Mouse (Mus musculus) layer of hippocampus, postnatal 36 days (tissue): ENCODE data around the gene Sorbs2. TPM values are rescaled to one million over a fixed set of nuclear protein-coding genes. Genes with fewer than 3 reads are reported as not detected.

Experiments
- DNase-seq, 2 experiments: peaks; one replicate each; pipeline ENCODE4 v3.0.0; 2022
- total RNA-seq, 2 experiments: library from RNA; stranded (reverse); gene quantifications; 2 replicates each; pipeline ENCODE4 v1.2.3; 2021

Sorbs2 gene
- total RNA-seq, 2 experiments from 2014 or later, result 176 to 197 TPM

DNA sequence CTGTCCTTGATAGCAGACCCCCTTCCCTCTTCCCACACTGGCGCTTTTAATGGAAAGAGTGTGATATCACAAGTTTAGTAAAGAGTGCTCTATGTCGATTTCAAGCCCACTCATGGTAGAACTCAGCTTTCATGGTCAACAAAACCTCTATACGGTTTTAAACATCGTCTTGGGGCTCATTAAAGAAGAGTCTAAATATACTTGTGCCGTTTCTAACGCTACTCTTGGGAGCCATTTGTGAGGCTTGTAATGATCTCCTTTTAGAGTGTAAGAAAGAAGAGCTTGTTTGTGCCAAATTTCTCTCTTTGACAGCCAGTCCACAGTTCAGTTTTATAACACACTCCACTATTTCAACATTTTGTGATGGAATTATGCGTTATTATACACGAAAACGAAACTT is 253.0 kb downstream of the Sorbs2 start:
- DNase-seq, result no peak

DNA sequence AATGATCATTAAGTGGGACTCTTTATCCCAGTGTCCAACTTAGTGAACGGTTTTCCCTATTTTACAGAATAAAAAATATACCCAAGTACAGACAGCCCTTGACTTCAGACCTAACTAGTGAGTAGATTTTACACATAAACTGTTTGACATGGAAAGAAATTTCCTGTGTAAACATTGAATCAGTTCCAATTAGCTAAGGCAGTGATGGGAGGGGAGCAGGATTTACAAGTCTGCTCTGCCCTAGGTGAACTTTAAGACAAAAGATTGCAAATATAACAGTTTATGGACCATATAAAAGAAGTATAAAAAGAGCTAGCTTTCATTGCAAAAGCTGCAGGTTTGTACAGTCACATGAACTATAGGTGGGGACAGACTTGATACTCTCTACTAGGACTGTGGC is 253.5 kb downstream of the Sorbs2 start:
- DNase-seq, result no peak

DNA sequence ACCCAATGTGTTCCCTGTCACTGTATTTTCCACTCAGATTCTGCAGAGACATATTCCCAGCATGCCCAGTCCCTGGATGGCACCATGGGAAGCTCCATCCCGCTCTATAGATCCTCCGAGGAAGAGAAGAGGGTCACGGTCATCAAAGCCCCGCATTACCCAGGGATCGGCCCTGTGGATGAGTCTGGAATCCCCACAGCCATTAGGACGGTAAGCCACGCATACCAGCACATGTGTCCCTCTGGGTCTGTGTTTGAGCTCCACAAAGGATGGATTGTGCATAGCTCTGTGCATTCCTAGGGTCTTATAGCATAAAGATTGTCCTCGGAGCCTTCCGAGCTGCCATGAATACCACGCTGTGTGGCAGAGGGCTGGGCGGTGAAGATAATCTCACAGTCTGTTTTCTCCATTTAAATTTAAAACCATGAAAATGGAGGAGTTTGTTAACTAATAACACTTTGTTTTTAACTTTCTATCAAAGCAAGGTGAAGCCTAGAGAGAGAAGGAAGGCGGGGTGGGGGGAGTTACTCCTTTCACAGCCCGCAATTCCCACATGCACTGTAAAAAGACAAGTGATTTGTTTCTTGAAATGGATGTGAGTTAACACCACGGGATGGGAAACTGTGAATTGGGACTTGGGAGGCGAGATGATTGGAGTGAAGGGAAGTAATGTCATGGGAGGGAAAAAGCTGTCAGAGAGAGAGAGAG is 255.5 kb downstream of the Sorbs2 start:
- no peak for DNase-seq

DNA sequence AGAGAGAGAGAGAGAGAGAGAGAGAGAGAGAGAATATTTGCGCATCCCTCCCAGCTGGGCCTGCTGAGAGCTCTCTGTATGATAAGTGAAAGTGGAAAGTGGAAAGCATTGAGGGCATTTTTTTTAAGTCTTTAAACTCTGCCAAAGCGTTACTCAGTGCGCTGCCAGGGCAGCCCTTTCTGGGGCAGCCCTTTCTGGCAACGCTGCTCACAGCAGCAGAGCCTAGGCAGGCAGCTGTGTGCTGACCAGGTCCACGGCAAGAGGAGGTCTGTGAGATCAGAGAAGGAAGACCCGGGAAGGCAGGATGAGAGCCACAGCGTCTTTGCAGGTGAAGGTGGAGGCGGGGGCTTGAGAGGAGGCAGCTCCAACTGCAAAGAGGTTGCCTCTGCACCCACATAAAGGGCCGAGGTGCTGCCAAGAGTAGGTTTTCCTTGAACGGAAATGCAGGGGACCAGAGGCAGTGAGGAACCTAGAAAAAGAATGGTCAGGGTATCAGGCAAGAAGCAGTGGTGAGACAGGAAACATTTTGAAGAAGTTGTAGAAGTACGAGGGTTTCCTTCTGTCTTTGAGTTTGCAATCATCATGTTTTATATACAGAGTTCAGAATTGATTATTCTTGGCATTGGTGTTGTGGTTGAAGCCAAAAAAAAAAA is 256.2 kb downstream of the Sorbs2 start:
- no peak for DNase-seq

DNA sequence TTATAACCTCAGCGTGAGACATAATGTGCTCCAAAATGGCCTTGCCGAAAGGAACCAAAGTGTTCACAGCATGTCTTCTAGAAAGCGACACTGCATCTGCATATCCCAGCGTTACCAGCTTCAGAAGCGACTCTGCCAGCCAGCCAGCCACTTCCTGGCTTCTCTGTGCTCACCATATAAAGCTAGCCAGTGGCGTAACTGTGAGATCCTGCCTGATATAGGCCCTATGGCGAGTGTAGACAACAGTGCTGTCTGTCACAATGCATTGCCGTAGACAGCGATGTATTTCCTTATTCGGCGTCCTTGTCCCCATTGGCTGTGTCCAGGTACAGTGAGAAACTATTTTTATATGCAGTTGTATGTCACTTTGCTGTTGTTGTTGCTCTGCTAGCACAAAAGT is 258.6 kb downstream of the Sorbs2 start:
- no peak for DNase-seq

DNA sequence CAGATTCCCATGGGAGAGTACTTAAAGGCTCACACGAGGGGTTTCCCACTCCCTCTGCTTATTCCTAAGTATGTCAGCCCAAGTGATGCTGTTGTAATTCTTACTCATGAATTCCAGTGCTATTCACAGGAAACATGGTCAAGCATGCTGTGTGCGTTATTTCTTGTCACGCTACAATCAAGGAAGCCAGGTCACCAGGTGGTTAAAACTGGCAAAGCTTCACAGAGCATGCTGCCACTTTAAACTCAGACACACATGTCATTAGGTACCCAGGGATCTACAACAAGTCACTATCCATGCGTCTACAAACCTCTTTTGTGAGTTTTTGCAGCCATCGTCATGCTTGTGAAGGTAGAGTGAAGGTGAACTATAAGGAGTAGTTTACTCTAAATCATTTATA is 267.3 kb downstream of the Sorbs2 start:
- no peak for DNase-seq

DNA sequence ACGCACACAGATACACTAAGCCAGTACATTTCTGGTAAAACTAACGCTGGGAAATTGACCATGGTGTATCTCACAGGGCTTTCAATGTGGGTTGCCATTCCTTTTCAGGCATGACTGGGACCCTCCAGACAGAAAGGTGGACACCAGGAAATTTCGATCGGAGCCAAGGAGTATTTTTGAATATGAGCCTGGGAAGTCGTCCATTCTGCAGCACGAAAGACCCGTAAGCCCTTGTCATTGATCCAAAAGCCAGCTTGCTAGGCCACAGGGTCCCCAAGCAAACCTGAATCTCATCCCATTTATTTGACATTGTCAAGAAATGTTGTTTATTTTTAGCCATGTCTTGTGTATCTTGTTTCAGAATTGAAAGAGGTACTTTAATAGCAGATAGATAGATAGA is 267.9 kb downstream of the Sorbs2 start:
- DNase-seq, result no peak

DNA sequence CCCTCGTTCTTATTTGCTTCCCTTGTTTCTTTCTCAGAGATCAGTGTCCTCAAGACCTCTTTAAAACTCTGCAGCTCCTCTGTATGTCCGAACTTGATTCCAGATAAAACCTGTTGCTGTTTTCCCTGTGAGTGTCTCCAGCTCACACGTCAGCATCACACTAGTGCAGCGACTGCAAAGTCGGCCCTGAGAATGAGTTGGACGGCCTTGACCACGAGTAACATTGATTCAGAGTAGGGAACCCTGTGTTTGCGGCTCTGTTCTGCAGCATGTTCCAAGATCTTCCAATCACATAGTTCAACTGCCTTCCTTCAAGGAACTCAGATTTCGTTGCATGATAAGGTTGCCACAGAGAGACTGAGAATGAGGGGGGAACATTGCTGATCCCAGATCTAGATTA is 268.8 kb downstream of the Sorbs2 start:
- no peak for DNase-seq

DNA sequence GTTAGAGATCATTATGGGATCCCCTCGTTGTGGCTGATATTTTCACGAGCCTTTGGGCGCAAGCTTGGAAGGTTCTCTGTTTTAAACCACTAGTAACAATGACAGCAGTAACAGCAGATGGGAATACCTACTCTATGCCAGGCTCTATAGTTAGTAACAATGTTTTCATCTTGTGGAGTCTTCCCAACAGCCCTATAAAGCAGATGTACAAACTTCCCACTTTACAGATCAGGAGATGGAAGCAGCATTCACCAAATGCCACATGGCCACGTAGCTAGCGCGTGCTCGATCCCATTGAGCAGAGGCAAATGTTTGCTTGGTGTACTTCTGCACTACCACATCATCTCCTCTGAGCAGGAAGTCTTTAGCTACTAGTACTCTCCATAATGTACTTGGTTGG is 269.4 kb downstream of the Sorbs2 start:
- no peak for DNase-seq

DNA sequence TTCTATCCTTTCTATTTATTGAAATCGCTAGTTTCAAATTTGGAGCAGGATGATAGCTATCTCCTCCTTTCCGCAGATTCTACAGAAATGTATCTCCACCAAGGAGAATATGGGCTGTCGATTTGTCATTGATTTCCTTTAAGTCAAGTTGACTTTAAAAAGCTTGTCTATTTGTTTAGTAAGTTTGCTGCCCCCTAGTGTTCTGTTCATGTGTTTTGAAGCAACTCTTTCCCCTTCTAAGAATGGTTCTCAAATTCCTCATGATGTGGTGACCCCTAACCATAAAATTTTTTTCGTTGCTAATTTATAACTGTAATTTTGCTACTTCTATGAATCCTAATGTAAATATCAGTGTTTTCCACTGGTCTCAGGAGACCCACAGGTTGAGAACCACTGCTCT is 273.0 kb downstream of the Sorbs2 start:
- DNase-seq, result no peak

DNA sequence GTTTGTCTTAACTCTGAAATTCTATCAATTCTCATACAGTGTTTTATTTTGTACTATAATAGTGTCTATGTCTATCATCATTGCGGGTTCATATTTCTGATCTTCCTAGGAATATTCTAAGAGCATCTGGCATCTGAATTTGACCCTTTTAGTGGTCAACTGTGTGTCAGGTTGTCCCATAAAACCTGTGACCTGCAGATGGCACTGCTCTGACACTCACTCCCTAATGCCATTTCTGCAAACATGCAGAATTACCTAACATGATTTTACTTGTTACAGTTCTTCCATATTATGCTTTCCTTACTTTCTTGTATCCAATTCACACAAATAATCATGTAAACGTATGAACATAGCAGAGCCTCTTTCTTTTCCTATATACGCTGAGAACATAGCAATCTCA is 281.0 kb downstream of the Sorbs2 start:
- no peak for DNase-seq

DNA sequence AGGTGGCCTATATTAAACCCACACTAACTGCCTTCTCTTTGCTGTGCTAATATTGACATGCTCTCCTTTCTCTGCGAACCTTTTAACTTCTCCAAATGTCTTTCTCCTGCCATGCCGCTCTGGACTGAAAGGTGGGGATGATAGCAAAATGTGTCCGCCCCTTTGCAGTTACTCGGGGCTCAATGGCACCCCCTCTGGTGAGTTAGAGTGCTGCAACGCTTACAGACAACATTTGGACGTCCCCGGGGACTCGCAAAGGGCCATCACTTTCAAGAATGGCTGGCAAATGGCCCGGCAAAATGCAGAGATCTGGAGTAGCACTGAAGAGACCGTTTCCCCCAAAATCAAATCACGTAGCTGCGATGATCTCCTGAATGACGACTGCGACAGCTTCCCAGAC is 287.3 kb downstream of the Sorbs2 start:
- no peak for DNase-seq

DNA sequence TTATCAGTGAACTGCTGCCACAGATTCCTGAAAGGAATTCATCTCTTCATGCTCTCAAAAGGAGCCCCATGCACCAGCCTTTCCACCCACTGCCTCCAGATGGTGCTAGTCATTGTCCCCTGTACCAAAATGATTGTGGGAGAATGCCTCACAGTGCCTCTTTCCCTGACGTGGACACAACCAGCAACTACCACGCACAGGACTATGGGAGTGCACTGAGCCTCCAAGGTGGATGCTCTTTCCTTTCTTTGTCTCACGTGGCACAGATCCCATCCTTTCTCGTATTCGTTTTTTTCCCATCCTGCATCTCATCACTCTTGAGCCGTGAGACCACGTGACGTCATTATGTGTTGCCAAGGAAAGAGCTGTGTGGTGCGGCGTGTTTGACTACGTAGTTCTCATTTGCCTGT is 288.7 kb downstream of the Sorbs2 start:
- peak; percentile 72 to 79 for DNase-seq

DNA sequence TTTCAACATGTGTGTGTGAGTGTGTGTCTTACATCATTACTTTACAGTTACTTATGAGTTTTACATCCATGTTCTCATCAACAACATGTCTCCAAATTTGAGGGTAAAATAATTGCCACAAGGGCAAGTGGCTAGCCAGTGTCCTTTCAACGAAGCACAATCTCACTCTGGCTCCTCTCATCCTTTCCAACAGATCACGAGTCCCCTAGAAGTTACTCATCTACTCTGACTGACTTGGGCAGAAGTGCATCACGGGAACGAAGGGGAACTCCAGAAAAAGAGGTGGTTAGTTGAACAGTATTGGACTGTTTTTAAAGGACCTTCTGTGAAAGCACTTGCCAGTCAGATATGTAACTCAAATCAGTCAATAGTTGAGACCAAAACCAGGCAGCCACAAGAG is 291.9 kb downstream of the Sorbs2 start:
- no peak for DNase-seq

DNA sequence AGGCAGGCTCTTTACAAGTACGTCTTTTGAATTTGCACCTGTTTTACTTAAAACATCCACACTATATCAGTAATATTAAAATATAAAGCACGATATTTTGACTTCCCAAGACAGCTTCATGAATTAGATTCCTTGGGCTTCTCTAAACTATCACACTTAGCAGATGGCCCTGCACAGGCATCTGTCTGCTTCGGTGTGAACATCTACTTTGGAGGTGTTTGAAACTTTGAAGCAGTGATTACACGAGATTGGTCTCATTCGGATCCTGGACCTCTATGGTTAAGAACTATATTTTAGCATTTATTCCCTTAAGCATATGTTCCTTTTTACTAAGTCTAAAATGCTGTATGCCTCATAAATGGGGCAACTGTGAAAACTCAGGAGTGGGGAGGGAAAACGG is 301.0 kb downstream of the Sorbs2 start:
- DNase-seq, result no peak

DNA sequence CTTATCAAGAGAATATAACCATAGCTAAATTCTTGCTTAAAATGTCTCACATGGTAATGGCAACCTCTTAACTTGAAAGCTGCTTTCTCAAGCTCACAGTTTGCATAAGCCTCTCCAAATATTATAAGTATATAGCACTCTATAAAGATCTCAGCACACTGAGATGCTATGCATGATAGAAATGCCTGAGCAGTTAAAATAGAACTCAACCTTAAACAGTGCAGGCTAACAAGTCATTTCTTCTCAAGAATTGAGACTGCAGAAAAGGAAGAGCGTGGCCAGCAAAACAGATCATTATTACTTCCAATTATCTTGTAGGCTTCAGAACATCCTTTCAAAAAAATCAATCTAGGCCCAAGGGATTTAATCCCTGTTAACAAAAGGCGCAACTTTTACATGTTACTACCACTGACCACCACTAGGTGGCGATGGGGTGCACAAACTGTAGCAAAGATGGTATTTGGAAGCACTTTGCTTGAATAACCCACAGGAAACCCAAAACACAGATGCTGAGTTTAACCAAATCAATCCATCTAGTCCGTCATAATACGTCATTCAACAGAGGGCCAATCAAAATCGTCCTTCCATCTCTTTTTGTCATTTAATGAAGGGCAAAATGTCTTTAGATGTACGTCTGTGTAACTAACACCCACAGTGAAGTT is 309.3 kb downstream of the Sorbs2 start:
- DNase-seq, result peak in 1 of 2 experiments; percentile 51

DNA sequence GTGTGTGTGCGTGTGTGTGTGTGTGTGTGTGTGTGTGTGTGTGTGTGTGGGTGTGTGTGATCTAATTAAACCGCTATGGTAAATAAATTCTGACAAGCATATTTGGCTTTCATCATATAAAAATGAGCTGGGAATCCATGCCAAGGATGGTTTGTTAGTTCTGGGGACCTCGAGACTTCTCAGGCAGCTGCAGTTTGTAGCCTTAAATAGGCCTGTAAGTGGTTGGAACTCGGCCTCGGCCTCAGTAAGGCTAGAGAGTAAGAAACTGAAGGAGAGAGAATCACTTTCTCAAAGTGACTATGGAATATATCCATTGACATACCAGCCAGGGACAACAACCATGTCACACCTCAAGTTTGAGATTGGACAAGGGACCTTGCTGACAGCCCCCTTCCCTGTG is 314.1 kb downstream of the Sorbs2 start:
- no peak for DNase-seq

DNA sequence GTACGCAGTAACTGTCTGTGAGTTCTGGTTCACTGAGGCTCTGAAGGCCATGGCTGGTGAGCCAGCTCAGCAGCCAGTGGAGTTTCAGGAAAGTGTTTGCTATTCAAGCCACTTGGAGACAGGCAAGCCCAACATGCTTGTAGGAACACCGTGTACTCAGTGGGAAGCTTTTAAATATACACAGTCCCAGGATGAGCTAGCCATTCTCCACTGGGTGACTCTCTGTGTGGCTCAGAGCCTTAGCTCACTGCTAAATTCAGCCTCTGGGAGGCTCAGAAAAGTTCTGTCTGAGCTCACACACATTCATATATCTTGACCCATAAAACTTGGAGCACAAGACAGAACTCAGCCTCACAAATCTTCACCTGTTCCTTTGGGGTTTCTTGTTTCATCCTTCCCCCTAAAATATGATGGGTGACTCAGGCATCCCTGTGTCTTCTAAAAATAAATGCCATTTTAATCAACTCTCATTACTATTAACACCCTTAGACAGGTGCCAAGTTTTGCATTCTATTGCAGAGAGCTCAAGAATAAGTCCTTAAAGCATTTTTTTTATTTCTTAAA is 322.5 kb downstream of the Sorbs2 start:
- DNase-seq, result no peak

DNA sequence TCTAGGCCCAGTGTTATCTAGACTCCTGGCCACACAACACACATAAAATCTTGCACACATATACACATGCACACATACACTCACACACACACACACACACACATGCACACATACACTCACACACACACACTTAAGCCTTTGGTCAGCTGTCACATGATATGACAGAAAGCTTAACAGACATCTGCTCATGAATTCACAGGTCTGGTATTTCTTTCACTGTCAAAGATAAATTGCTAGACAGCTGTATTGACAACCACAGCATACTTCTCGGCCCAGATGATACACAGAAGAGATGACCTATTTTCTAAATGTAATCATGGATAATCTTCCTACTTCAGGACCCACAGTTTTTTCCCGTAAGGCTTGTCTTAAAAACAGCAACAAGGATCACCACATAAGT is 326.3 kb downstream of the Sorbs2 start:
- no peak for DNase-seq

DNA sequence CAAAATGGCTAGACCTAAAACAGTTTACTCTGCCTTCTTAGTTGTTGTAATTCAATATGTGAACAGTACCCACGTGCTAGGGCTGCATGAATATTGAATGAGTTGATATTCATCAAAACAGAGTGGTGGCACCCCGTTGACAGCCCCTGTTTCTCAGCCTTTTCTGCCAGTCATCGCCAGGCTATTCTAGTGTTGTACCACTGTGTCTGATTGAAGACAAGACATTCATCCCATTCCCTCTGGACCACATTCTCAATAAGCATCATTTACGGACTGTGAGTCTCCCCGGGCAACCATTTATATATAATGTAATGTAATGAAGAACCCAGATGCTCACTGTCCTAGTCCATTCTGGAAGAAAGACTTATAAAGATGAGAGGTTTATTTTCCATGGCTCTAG is 335.7 kb downstream of the Sorbs2 start:
- no peak for DNase-seq

DNA sequence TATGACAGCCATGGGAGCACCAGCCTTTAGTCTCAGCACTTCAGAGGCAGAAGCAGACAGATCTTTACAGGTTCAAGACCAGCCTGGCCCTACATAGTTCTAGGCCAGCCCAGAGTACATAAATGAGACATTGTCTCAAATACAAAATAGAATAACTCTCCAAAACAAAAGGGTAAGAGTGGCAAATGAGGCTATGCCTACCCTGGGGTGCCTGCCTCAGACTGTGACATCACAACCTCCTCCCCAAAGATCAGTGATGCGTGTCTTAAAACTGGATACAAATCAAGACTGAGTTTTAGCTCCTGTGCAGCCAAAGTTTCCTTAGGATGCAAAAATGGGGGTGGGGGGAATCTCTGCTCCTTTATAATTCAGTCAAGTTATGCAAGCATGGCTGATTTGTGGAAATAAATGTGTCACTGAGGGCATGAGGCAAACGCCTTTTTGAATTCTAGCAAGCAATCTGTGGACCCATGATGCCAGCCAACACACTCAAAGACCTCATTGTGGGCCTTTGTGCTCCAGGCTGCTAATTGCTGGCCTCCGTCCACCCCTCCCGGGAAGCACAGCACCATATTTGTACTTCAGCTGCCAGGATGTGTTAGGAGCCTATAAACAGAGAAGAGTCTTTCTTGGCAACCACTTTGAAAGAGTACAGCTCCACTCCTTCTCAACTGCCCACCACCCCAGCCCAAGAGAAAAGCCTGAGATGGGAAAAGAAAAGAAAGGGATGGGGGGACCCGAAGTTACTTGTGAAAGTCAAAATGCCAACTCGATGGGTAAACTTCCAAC is 336.7 kb downstream of the Sorbs2 start:
- DNase-seq, result peak; percentile 62 to 76

DNA sequence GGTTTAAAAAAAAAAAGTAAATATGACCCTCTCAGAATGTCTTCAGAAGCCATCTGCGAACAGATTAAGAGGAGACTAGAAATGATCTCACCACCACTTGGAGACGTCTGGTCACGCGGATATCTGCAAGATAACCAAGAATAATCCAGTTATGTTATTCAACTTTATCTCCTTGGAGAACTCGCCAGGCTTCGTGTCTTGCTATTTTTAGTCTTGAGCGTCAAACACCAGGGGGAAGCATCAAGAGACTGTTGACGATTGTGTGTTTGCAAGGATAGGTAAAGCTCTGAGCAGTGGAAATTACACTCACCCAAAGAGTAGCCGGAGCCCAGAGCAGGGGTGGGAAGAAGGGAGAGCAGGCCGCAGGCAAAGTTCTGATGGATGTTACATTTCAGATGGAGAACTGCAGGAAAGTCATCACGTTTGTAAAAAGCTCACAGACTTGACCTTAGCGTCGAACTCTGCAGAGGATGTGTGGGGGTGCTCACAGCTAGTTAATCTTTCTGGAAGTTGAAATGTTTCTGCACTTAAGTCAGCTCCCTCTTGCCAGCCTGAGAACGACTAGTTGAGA is 337.4 kb downstream of the Sorbs2 start:
- DNase-seq, result no peak
